Mouse (Mus musculus): ENCODE results near the gene Nfatc2ip.

DNA sequence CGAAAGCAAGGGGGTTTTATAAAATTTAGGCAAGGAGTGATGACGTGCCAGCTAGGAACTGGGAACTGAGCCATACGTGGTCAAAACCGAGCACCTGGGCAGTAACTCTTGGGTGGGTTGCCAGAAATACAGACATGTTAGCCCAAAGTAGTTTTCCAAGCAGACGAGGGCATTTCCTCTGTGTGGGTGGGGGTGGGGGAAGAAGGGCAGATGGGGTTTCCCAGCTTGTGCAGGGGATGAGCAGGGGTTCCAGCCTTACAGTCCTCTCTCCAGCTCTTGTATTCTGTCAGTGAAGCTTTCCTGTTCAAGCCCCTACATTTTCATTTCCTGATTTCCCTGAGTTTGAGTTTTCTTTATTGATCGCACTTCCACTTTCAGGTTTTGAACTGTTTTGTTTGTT, 27.6 kb upstream of the Nfatc2ip start:
- TF ChIP-seq CTCF (IDR thresholded peaks at IDR 0.05; ENCODE audit: low read depth) (no peak), EP300 (IDR thresholded peaks at IDR 0.05; ENCODE audit: low read depth) (no peak)

All from liver, postnatal 0 days (tissue).